Mouse (Mus musculus) left cerebral cortex, postnatal 36 days (tissue): Measurements from ENCODE around the gene Ggt7. TPM values are rescaled to one million over a fixed set of nuclear protein-coding genes. Genes with fewer than 3 reads are reported as not detected.
"Not testable (repeated sequence)": the region's sequence is repeated elsewhere in the genome, so short reads cannot be mapped to it uniquely, and the experiment has no call there.

Source experiments
- DNase-seq, 2 experiments: peaks; one replicate each; pipeline ENCODE4 v3.0.0; 2021 to 2022; ENCODE audit warnings: low spot score in 2 of 2, mixed read lengths in 1 of 2
- intact Hi-C: fragments of 180-260 bp; cut with DNase I; formaldehyde crosslinking; loops from one replicate; pipeline ENCODE4 v1.15.1; 2025
- total RNA-seq, 2 experiments: library from RNA; stranded (reverse); gene quantifications; 2 replicates each; pipeline ENCODE4 v1.2.3; 2021

Gene Ggt7
- total RNA-seq, 2 experiments from 2014 or later = 114 to 121 TPM

- peak; percentile 89 to 90 for DNase-seq
- intact Hi-C loops = loop anchor here (5.0 kb wide), 1 partner anchor 248 kb away; no protein-coding TSS in a partner anchor
These were observed 3.4 kb downstream of the Ggt7 start for GRCm38 (mm10) chr2:155514666-155515065.

GRCm38 (mm10) chr2:155513543-155513942, 4.5 kb downstream of the Ggt7 start:
- intact Hi-C loops = no loop called here
- DNase-seq = peak; percentile 47 to 55

- no peak for DNase-seq
- intact Hi-C loops = no loop called here
These were observed 5.6 kb downstream of the Ggt7 start for GRCm38 (mm10) chr2:155512479-155512878.

GRCm38 (mm10) chr2:155507721-155508470, 10.1 kb downstream of the Ggt7 start:
- peak; percentile 44 to 49 for DNase-seq
- intact Hi-C loops = no loop called here

- DNase-seq = no peak
- intact Hi-C loops = no loop called here
These were observed 12.2 kb downstream of the Ggt7 start for GRCm38 (mm10) chr2:155505811-155506210.

- intact Hi-C loops = no loop called here
- peak in 1 of 2 experiments; percentile 32 for DNase-seq
These were observed 13.3 kb downstream of the Ggt7 start for GRCm38 (mm10) chr2:155504440-155505355.

- DNase-seq = peak; percentile 41 to 42
- intact Hi-C loops = no loop called here
These were observed 15.4 kb downstream of the Ggt7 start for GRCm38 (mm10) chr2:155502596-155502995.

- intact Hi-C loops = no loop called here
These were observed 27.0 kb downstream of the Ggt7 start for GRCm38 (mm10) chr2:155490998-155491397.

GRCm38 (mm10) chr2:155482021-155482420, 36.0 kb downstream of the Ggt7 start:
- intact Hi-C loops = no loop called here
- DNase-seq = no peak

More at GRCm38 (mm10) chr2:155490998-155491397, 27.0 kb downstream of the Ggt7 start:
- DNase-seq = no peak

- intact Hi-C loops = no loop called here
- DNase-seq = peak; percentile 59 to 72
These were observed 44.4 kb downstream of the Ggt7 start, which contains the start of gene Ncoa6 for GRCm38 (mm10) chr2:155473570-155474088. Gene Ncoa6, minus strand, starts transcription at chr2:155473894.

GRCm38 (mm10) chr2:155472671-155473569, 45.1 kb downstream of the Ggt7 start:
- intact Hi-C loops = no loop called here
- DNase-seq = peak; percentile 37 to 41

GRCm38 (mm10) chr2:155466861-155467260, 51.2 kb downstream of the Ggt7 start:
- no peak for DNase-seq
- intact Hi-C loops = no loop called here

- no peak for DNase-seq
- intact Hi-C loops = no loop called here
These were observed 64.4 kb downstream of the Ggt7 start for GRCm38 (mm10) chr2:155453591-155453990.

GRCm38 (mm10) chr2:155451256-155451655, 66.8 kb downstream of the Ggt7 start:
- DNase-seq = no peak
- intact Hi-C loops = no loop called here

GRCm38 (mm10) chr2:155447906-155448305, 70.1 kb downstream of the Ggt7 start:
- intact Hi-C loops, DNase-seq: not testable (repeated sequence)

- intact Hi-C loops = no loop called here
- DNase-seq = no peak
These were observed 74.6 kb downstream of the Ggt7 start for GRCm38 (mm10) chr2:155443446-155443845.

GRCm38 (mm10) chr2:155442916-155443315, 75.1 kb downstream of the Ggt7 start:
- intact Hi-C loops = no loop called here
- DNase-seq = no peak
